Mouse (Mus musculus): ENCODE measurements around the gene Pttg1ip.

Gene Pttg1ip

GRCm38 (mm10) chr10:77638956-77639355 lies 57.4 kb downstream of the Pttg1ip start:
- peak; percentile 90 for DNase-seq (ENCODE audit: low spot score)

GRCm38 (mm10) chr10:77643160-77643559 lies 61.6 kb downstream of the Pttg1ip start:
- DNase-seq (ENCODE audit: low spot score): no peak

GRCm38 (mm10) chr10:77645571-77645970 lies 64.1 kb downstream of the Pttg1ip start:
- DNase-seq (ENCODE audit: low spot score): no peak

- DNase-seq (ENCODE audit: low spot score): no peak
These were observed 65.9 kb downstream of the Pttg1ip start for GRCm38 (mm10) chr10:77647461-77647860.

GRCm38 (mm10) chr10:77647901-77648300 lies 66.4 kb downstream of the Pttg1ip start:
- no peak for DNase-seq (ENCODE audit: low spot score)
